Mouse (Mus musculus): ENCODE data around the gene Ugt1a9.

Ugt1a9 gene

DNA sequence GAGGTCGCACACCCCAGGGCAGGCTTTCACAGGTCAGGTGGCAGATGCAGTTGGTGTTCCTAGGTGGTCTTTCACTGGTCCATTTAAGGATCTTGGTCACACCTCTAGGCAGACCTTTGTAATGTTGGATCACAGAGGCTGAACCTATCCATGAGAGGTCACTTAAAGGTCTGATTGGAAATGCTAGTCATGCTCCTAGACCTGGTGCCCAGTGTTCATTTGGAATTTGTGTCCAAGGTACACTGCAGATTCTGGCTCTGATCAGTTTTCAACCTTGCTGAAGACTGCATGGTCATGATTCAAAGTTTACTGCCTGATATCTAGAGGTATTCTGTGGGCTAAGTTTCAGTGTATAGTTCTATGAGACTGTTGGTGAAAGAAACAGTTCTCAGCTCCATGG lies 109.1 kb downstream of the Ugt1a9 start:
- no peak for DNase-seq (ENCODE audit: low spot score in 2 of 2)

DNA sequence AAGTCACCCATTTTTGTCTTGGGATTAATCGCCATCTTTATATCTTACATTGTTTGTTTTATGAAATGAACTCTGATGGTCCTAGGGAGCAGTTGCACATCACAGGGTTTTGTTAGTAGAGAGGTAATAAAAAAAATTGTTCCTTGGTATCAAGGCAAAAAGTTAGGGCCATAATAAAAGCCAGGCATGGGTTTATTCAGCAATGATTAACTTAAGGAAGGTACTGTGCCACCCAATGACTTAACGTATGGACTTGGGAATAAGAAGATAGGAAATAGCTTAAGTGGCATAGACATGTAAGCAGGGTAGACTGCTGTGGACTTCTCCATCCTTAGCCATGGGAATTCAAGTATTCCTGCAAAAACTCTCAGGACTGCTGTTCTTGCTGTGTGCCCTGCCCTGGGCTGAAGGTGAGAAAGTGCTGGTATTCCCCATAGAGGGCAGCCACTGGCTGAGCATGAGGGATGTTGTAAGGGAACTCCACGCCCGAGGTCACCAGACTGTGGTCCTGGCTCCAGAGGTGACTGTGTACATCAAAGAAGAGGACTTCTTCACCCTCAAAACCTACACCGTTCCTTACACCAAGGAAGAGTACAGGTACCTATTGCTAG lies 115.8 kb downstream of the Ugt1a9 start:
- no peak for DNase-seq (ENCODE audit: low spot score in 2 of 2)

DNA sequence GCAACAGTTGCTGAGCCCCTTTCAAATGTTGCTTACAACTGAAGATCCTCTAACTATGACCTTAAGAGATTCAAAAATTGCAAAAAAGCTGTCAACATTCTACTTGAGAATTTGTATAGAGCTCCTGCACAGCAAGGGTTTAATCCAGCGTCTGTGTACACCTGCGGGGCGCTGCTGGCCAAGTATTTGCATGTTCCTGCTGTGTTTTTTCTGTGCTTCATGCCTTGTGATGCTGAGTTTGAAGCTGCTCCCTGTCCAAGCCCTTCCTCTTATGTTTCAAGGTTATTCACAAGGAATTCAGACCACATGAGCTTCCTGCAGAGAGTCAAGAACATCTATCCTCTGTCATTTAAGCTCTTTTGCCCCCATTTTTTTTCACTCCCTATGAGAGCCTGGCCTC lies 121.5 kb downstream of the Ugt1a9 start:
- DNase-seq (ENCODE audit: low spot score in 2 of 2): no peak

DNA sequence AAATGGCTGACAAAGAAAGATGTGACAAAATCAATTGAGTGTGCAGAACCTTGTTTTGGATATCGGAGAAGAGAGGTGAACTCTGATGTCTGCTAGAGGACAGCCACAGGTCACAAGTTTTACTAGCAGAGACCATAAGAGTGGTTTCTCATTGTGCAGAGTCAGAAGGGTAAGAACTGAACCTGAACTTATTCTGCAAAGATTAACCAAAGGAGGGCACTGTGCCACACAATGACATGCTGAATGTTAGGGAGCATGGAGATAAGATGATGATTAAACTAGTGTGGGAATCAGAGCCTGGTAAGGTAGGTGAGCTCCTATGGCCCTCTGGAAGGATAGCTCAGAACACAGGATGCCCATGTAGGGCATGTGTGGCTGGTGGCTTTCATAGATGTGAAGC lies 125.1 kb downstream of the Ugt1a9 start:
- DNase-seq (ENCODE audit: low spot score in 2 of 2): no peak

DNA sequence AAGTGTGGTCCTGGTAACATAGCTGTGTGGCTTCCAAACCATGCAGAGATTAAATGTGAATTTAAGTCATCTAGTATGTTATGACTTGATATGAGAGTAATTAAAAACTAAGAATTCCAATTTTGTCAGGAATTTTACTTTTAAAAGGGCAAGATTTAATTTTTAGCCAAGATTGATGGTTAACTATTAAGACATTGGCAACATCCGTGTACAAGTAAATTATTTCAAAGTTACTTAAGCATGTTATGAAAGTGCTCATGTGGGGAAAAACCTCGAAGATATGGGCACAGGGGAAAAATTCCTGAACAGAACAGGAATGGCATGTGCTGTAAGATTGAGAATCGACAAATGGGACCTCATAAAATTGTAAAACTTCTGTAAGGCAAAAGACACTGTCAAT lies 126.8 kb downstream of the Ugt1a9 start:
- DNase-seq (ENCODE audit: low spot score in 2 of 2): no peak

DNA sequence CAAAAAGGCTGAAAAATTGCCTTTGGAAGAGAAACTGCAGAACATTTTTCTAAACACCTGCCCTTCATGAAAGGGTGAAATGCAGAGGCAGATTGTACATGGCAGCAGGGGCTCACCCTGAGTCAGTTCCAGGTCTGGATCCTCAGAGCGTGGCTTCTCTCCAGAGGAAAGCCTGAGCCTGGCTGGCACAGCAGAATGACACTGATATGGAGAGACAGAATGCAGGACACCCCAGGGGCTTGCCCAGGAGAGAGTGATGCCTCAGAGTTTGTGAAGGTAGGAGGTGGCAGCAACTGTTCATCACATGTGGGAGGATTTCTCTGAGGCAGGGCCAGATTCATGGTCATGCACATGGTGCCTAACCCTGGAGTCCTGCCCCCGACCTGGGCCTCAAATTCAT lies 129.4 kb downstream of the Ugt1a9 start:
- no peak for DNase-seq (ENCODE audit: low spot score in 2 of 2)

DNA sequence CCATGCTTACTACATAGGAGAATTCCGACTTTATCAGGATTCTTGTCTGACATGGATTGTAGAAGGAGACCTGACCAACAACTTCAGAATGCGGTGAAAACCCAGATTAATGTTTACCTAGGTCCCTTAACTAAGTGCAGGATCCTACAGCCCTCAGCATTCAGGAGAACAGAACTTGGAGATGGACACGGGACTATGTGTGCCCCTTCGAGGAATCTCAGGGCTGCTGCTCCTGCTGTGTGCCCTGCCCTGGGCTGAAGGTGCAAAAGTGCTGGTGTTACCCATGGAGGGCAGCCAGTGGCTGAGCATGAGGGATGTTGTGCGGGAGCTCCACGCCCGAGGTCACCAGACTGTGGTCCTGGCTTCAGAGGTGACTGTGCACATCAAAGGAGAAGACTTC lies 129.9 kb downstream of the Ugt1a9 start, which contains the start of gene Ugt1a2:
Ugt1a2 (plus strand) TSS at position 146 of the 400 bp plus-strand sequence.
- no peak for DNase-seq (ENCODE audit: low spot score in 2 of 2)

DNA sequence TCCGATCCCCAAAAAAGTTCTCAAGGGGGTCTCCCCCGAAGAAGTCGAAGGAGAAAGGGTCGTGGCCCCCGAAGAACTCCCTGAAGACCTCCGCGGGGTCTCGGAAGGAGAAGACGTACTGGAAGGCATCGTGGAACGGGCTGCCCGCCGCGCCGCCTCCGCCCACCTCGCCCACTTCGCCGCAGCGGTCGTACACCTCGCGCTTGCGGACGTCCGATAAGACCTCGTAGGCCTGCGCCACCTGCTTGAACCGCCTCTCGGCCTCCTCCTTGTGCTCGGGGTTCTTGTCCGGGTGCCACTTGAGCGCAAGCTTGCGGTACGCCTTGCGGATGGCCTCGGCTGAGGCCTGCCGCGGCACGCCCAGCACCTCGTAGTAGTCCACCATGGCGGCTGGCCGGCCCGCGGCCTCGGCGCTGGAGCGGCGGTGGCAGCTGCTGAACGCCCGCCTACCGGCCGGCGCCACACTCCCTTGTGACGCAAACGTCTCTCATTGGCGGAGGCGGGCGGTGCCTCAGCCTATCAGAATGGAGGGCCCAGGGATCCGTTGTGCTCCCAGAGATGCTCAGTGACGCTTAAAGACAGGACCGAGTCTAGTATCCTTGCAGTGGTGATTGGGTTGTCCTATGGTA lies 134.8 kb downstream of the Ugt1a9 start, which contains the start of gene Dnajb3:
Dnajb3 (minus strand) TSS at position 489 of the 629 bp plus-strand sequence.
- DNase-seq (ENCODE audit: low spot score in 2 of 2): peak; percentile 91 to 93

DNA sequence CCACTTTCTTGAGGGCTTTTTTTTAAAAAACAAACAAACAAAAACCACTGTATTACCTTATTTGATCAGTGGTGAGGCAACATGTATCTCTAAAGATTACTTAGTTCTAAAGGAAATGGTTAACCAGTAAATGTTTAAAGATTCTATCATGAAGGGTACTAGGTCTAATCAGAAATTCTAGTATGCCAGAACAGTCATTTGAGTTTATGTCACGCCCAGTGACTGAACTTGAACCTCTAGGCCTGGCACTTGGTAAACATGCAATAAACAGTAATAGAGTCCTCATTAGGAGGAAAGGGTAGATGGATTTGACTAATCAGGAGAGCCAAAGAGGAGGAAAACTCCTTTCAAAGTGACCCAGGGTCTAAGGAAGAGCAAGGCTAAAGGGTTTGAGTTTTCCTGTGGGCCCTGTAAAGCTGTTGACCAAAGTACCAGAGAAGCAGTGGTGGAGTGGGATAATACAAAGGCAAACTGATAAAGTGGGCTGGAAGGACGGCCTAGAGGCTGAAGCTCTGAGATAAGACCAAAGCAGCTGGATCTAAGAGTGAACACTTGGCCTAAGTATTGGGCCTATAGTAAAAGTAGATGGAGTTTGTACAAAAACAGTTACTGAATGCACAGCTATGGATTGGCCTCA lies 136.4 kb downstream of the Ugt1a9 start:
- no peak for DNase-seq (ENCODE audit: low spot score in 2 of 2)

DNA sequence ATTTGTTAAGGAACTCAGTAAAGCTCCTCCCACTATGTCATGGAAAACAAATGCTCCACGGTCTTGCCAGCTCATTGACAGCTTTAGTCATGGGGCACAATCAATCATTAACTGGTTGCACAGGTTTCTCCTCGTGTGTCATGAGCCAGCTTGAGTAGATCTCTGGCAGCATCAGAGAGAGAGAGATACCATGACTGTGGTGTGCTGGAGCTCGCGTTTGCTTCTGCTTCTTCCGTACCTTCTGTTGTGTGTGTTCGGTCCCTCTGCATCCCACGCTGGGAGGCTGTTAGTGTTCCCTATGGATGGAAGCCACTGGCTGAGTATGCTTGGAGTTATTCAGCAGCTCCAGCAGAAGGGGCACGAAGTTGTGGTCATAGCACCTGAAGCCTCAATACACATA lies 141.2 kb downstream of the Ugt1a9 start, which contains the start of gene Ugt1a1:
Ugt1a1 (plus strand) TSS at position 148 of the 400 bp plus-strand sequence.
- DNase-seq (ENCODE audit: low spot score in 2 of 2): no peak

DNA sequence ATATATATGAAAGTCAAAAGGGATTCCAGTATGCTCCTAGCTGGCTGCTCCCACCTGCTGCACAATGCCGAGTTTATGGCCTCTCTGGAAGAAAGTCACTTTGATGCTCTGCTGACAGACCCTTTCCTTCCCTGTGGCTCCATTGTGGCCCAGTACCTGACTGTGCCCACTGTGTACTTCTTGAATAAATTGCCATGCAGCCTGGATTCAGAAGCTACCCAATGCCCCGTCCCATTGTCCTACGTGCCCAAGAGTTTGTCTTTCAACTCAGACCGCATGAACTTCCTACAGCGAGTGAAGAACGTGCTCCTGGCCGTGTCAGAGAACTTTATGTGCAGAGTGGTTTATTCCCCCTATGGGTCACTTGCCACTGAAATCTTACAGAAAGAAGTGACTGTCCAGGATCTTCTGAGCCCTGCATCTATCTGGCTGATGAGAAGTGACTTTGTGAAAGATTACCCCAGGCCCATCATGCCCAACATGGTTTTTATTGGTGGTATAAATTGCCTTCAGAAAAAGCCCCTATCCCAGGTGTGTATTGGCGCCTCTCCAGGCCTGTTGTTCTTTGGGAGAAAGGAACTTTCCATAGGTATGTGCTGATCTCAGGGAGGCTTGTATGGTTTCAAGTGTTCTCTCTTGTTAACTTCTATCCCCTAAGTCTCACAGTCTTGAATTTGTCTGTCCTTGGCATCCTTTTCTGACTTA lies 141.9 kb downstream of the Ugt1a9 start:
- no peak for DNase-seq (ENCODE audit: low spot score in 2 of 2)

DNA sequence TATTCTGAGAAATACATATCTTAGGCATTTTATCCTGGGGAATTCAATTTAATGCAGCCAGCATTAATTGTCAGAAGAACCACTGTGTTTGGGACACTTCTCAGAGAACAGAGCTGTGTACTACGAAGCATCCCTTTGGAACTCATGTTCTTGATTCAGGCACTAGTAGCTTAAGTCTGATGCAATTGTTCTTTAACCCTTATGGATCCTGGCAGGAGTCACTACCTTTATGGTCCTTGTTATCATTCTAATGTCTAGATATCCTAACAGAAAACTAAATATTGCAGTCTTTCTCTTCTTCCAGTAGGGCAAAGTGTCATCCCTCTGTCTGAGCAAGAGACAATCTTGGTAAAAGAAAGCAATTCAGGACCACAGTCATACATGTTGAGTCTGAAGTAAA lies 142.5 kb downstream of the Ugt1a9 start:
- DNase-seq (ENCODE audit: low spot score in 2 of 2): no peak

DNA sequence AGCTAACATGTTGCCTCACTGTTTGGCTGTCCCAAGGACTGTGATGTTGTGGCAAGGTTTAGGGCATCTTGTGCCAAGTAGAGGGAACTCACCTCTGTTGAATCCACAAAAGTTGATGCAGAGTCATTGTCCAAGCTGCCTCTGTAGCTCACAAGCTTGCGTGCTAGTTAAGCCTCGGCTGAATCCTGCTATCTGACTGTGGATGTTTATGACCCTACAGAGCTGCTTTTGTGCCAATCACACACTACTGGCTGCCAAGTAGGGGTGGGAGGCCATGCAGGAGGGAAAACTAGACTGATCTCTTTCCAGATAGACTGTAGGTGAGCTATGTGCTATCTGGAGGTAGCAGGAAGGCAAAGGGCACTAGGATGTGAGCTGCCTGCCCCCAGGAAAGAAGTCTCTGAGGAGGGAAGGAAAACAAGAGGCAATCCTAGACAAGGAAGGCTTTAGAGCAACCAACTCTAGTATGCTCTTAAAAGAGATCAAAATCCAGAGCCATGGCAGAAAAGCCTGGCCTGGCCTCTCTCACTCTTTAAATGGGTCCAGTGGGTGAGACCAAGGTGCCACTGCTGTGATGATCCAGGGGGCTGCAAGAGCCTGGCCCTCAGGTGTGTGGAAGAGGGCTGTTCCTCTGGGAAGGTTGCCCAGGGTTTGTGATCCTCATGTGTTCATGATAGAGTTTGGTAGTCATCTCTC lies 143.3 kb downstream of the Ugt1a9 start:
- no peak for DNase-seq (ENCODE audit: low spot score in 2 of 2)

DNA sequence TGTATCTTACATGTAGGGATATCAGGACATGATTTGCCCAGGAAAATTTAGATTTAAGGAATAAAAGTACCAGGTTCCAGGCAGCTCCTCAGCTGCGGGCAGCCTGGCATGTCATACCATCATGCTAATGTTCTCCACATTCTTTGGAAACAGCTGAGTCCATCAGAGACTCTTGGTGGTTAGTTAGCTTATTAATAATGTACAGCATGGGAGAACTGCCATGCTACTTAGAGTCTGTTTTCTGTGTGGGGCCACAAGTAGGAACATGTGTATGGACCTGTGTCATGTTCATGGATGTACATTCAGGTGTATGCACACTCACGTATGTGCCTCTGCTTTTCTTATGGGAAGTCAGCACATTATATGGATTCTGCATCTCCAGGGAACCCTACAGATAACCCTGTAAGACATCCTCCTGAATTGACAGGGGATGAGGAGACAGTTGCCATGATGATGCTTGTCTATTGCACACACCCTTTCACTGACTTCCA lies 143.9 kb downstream of the Ugt1a9 start:
- DNase-seq (ENCODE audit: low spot score in 2 of 2): no peak

DNA sequence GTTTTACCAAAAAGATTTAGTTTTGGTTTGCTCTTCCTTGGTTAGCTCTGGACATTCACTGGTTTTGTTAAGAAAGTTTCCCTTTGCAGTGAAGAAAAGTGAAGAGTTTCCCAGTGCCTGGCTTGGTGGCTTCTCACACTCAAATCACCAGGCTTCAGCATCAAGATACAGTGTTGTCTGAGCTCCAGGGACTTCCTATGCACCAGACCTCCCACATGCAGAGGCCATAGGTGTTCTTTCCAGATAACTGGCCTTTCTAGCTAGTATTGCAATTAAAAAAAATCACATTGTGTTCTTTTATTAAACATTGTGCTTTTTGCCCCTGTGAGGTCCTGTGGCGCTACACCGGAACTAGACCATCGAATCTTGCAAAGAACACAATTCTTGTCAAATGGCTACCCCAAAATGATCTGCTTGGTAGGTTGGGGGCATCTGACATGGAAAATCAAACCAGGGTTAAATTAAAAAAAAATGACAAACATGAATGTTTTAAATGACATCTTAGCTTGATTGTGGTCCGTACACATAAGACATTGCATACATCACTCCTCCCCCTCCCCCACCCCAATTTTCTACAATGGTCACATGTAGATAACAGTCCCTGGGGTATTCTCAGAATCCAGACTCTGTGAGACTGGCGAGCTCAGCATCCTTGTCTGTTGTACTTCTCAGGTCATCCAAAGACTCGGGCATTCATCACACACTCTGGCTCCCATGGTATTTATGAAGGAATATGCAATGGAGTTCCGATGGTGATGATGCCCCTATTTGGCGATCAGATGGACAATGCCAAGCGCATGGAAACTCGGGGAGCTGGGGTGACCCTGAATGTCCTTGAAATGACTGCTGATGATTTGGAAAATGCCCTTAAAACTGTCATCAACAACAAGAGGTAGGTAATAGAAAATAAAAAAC lies 145.1 kb downstream of the Ugt1a9 start:
- DNase-seq (ENCODE audit: low spot score in 2 of 2): no peak

DNA sequence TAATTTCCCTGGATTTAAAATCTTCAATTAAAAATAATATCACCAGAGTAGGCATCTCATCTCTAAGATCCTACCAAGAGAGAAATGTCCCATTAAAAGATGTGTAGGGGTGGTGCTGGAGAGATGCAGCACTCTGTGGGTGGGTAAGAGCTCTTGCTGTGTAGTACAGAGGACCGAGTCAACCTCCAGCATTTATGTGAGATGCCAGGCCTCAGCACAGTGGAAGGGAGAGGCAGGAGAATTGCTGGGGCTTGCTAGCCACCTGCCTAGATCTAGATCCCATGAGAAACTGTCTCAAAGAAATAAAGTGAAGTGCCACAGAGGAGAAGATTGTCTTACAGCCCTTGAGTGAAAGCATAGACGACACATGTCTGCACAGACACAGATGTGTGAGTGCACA lies 146.0 kb downstream of the Ugt1a9 start:
- no peak for DNase-seq (ENCODE audit: low spot score in 2 of 2)

DNA sequence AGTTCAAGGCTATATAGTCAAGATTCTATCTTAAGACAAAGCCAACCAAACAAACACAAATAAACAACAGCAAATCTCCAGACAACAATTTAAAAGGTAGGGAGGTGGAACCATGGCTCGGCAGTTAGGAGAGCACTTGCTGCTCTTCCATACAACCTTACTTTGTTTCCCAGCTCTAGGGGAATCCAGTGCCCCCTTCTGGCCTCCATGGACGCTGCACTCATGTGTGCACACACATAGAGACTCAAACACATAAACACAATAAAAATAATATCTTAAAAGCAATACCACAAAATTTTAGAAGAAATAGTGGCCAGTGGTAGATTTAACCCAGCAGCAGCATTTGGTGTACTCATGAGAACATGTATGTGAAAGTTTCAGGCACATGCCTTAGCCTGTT lies 146.5 kb downstream of the Ugt1a9 start:
- no peak for DNase-seq (ENCODE audit: low spot score in 2 of 2)

DNA sequence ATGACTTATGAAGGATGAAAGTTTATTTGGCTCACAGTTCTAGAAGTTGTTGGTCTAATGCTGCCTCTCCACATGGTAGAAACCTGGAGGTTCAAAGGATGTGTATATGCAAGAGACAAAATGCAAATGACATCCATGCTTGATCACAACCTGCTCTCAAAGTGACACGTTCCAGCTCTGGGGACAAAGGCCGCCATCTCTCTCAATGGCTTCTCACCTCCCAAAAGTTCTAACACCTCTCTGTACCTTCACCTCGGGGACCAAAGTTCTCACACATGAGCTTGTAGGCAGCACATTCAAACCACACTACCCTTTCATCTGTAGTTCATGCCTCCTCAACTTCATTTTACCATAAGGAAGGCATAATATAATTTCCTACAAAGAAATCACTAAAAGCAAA lies 147.0 kb downstream of the Ugt1a9 start:
- DNase-seq (ENCODE audit: low spot score in 2 of 2): no peak

DNA sequence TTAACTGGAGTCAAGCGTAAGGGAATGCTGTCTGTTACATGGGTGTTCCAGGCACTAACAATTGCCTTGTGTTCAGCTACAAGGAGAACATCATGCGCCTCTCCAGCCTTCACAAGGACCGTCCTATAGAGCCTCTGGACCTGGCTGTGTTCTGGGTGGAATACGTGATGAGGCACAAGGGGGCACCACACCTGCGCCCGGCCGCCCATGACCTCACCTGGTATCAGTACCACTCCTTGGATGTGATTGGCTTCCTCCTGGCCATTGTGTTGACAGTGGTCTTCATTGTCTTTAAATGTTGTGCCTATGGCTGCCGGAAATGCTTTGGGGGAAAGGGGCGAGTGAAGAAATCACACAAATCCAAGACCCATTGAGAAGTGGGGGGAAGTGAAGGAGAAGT lies 147.5 kb downstream of the Ugt1a9 start:
- no peak for DNase-seq (ENCODE audit: low spot score in 2 of 2)

DNA sequence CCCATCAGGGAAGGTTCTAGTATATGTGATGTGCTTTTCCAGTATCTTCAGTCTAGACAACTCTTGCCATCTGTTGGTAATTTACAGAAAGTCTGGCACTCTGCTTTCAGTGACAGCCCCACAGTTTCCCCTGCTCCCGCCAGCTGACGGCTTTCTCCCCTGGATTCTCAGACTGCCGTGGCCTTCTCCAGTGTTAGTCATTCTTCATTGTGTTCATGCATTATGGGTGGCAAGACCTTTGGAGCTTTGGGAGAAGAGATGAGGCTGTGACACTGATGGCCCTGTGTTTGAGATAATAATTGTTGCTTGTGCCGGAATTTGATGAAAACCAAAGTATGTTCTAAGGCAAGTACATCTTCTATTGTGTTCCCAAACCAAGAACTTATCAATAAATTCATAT lies 148.0 kb downstream of the Ugt1a9 start:
- no peak for DNase-seq (ENCODE audit: low spot score in 2 of 2)

DNA sequence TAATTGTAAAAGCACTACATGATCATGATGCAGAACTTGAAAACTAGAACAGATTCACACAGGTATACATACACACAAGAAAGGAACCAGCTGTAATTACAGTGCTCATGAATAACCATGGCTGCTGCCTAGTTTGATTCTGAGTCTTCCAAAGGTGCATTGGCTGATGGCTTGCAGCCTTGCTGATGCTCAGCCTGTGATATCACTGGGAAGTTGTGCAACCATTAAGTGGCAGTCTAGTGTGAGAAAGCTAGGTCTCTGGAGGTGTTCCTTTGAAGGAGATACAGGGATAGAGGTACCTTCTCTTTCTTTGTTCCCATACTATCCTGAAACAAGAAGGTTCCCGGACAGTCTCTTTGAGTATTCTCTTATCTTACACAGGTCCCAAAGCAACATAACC lies 148.5 kb downstream of the Ugt1a9 start:
- no peak for DNase-seq (ENCODE audit: low spot score in 2 of 2)
